Mouse (Mus musculus): ENCODE data around the gene Pcif1.
A peak's percentile ranks its signal among the peaks of the same experiment; 100 is the strongest.

The Pcif1 gene

DNA sequence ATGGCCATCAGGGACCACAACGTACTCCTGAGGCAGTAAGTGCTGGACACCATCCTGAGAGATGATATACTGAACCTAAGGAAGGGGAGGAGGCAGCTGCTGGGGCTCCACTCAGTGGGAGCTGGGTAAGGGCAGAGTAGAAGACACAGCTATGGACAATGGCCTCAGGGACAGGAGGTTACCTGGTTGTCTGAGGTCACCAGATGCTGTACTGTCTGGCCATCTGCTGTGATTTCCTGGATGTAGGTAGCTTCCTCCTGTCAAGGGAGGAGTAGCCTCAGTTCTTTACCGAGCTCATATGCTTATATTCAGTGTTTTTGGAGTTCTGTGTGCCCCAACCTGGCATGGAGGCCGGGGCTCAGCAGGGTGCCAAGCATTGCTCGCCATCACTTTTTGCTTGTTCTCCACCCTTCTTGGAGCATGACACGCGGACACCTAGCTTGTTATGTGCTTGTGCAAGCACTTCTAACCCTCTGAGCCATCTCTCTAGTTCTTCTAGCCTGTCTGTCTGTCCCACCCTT is 13.7 kb downstream of the Pcif1 start:
- no peak for DNase-seq (ENCODE audit: low spot score in 2 of 2)

DNA sequence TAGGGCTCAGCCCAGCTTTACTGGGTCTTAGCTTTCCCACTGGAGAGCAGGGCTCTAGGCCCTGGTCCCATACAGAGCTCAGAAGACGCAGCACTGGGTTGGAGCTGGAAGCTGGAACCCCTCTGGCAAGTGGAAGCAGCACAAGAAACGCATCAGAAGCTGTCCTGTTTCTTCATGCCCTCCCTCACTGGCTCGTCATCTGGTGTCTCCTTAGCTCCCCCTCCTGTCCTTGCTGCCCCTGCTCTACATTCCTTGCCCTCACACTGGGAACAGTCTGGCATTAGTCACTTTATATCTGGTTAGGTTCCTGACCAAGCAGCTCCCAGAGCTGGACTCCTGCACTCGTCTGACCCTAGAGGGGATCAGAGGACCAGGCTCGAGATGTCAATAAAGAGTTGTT is 14.9 kb downstream of the Pcif1 start:
- no peak for DNase-seq (ENCODE audit: low spot score in 2 of 2)

DNA sequence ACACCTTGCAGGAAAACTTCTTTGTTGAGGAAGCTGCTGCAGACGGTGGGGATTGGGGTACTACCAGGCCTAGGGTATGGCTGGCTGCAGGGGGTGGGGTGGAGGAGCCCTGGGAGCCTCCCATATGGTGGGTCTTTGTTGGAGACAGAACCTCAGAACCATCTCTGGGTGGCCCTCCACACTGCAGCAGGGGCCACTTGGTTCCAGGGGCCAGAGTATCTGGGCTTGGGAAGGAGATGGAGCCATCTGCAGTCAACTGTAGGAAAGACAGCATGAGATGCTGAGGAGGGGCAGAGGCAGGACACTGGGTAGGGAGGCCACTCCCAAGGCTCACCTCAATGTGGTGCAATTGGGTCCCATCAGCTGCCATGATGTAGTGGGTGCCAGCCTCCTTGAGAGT is 15.5 kb downstream of the Pcif1 start:
- no peak for DNase-seq (ENCODE audit: low spot score in 2 of 2)

DNA sequence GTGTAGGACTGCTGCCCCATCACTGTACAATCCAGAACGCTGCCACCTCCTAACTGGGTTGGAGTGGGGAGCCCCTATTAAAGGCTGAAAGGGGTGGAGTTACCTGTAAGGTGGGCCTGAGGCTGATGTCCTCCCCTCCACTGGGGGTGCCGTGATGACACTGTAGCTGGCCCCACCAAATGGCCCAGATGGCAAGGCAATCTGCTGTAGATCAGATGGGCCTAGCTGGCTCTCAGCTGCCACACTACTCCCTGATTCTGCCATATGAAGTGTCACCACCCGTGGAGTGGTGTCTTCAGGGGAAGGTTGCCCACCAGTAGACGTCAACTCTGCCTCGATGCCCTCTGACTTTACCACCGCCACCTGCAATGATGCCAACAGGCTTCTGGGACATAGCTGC is 16.8 kb downstream of the Pcif1 start:
- no peak for DNase-seq (ENCODE audit: low spot score in 2 of 2)

DNA sequence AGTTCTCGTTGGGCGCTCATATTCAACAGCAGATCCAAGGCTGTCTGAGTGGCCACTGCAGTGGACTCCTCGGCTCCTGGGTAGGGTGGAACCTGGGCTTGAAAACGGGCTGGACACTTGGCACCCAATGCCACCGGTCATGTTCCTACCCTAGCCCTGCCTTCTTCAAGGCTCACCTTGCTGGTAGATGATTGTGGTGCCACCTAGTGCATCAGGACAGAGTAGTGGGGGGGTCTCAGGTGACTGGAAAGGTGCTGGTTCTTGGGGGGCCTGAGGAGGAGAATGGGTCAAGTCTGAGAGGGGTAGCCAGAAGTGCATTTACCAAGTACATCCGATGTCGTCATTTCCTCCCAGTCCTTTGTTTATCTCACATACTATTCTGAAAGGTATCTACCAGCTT is 18.9 kb downstream of the Pcif1 start:
- DNase-seq (ENCODE audit: low spot score in 2 of 2): no peak

DNA sequence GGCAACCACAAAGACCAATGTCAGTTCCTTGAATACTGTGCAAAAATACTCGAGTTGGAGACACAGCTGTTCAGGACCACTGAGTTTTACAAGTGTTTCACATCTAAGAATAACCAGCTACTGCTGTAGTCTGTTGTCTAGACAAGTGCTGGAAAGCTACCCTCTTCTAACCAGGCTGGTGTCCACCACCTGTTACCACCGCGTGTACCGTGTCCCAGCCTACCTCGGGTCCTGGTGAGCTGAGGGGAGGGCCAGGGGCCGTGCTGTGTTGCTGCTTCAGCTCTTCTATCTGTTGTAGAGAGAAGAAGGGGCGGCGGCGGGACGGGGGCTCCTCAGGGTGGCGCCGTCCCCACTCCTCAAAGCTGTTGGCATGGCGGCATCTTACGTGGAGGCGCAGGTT is 19.9 kb downstream of the Pcif1 start:
- DNase-seq (ENCODE audit: low spot score in 2 of 2): no peak

DNA sequence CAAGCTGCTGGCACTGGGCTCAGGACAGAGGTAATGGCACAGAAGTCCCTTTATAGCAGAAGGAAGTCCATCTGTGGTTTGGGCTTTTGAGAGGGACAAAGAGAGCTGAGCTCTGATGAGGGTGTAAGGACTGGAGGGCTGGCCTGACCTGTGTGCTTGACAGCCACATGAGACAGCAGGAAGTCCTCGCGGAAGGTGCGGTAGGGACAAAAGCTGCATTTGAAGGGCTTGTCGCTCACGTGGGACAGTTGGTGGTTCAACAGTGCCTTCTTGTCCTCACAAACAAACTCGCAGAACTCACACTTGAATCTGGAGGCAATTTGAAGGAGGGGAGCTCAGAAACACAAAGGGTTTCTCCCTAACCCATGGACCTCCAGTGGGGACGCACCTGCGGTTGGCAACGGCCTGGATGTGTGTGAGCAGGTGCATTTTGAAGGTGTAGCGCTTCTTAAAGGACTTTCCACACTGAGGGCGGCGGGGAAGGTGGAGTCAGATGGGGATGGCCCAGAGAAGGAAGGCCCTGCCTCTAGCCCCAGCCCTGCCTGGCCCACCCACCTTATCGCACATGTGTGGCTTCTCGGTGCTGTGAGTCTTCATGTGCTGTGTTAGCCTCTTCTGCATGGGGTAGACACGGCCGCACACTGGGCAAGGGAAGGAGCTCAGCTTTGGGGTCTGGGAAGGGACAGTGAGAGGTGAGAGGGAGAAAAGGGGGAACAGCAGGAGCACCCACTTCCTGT is 20.8 kb downstream of the Pcif1 start:
- DNase-seq (ENCODE audit: low spot score in 2 of 2): no peak

DNA sequence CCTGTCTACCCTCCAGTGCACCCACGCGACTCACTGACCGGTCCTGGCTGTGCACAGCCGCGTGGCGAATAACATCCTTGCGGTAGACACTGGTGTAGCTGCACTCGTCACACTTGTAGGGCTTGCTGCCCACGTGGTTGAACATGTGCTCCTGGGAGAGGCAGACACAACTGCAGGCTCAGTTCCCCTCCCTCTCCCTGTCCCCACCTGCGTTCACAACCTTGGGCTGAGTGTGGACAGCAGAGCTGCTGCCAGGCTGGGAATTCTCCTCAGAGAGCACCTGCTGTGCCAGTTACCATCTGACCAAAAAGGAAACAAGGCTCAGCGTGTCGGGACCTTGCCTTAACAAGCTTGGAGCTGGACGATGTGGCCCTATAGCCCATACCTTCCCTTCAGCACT is 22.3 kb downstream of the Pcif1 start:
- no peak for DNase-seq (ENCODE audit: low spot score in 2 of 2)

DNA sequence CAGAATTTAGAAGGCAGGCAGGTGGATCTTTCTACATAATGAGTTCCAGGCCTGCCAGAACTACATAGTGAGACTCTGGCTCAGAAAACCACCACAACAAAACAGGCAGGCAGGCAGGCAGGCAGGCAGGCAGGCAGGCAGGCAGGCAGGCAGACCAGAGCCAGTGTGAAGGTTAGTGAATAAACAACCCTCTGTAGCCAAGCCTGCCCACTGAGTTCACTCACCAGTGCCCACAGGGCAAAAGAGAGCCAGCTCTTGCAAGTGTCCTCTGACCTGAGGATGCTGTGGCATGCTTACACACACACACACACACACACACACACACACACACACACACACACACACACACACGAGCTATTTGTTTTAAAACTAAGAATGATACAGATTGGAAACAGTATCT is 24.4 kb downstream of the Pcif1 start:
- DNase-seq (ENCODE audit: low spot score in 2 of 2): no peak

DNA sequence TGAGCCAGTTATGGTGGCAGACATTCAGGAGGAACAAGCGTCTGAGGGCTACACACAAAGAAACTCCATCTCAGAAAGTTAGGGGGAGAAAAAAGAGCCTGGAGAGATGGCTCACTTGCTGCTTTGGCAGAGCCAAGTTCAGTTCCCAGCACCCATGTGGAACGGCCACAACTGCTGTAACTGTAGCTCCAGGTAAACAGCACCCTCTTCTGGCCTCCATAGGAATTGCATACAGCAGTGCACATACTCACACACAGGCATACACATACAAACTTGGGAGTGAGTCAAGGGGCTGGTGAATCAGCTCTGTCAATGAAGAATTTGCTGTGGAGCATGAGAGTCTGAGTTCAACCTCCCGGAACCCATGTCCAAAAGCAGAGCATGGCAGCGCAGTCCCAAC is 27.0 kb downstream of the Pcif1 start:
- no peak for DNase-seq (ENCODE audit: low spot score in 2 of 2)

DNA sequence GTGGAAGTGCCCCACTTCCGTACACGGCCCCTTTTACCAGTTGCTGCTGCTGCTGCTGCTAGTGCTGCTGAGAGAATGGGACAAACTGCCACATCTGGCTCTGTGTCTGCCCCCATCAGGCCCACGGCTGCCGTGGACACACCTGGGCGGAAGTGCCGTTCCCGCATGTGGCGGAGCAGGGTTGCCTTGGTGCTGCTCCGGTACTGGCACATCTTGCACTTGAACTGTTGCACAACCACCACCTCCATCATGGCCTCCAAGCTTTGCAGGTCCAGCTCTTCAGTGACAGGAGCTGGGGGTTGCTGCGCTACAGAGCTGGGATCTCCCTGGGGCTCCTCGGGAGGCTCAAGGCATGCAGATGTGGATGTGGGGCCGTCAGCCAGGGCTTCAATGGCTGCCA is 28.4 kb downstream of the Pcif1 start:
- no peak for DNase-seq (ENCODE audit: low spot score in 2 of 2)

DNA sequence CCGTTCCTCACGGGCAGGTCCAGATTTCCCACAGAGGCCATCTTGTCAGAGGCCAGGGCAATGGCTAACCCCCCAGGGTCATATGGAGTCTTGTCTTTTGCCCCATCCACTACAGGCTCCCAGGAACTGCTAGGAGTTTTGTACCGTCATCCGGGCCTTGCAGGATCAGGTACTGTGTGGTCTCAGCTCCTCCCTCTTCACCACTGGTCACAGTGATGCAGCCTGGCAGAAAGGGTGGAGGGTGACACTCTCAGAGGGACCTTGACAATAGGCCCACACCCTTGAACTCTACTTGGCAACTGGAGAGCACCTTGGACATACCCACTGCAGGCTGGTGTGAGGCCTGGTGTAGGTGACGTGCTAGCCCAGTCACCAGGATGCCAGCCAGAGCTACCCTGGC is 28.9 kb downstream of the Pcif1 start:
- no peak for DNase-seq (ENCODE audit: low spot score in 2 of 2)

DNA sequence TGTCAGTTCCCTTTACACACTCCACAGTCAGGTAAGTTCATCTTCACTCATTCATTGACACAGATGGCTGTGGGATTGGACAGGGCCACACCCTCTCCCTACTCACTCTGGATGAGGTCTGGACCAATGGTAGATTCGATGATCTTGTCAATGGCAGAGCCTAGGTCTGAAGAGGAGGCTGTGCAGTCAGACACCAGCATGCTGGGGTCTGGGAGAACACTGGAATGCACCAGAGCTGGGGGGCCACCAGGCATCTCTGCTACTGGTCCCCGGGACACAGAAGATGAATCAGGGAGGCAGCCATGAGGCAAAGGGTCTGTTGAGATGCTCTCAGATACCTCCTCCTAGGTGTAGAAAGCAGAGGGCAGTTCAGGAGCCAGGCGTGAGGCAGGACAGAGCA is 30.0 kb downstream of the Pcif1 start:
- no peak for DNase-seq (ENCODE audit: low spot score in 2 of 2)

DNA sequence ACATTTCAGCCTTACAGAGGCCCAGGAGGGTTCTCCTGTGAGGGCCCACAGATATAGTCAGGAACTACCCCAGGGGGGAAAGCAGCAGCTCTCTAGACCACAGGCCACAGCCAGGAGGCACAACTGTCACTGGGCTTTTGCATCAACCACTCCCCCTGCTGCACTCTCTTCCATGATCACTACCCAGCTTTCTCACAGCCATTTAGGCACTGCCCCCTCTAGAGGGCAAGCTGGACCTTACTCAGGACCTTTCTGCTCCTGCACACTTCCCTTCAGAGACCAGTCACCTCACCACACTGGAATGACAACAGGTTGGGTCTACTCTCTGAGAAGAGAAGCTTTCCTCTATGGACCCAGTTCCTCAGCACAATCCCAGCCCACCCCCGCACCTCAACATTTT is 30.4 kb downstream of the Pcif1 start:
- no peak for DNase-seq (ENCODE audit: low spot score in 2 of 2)

DNA sequence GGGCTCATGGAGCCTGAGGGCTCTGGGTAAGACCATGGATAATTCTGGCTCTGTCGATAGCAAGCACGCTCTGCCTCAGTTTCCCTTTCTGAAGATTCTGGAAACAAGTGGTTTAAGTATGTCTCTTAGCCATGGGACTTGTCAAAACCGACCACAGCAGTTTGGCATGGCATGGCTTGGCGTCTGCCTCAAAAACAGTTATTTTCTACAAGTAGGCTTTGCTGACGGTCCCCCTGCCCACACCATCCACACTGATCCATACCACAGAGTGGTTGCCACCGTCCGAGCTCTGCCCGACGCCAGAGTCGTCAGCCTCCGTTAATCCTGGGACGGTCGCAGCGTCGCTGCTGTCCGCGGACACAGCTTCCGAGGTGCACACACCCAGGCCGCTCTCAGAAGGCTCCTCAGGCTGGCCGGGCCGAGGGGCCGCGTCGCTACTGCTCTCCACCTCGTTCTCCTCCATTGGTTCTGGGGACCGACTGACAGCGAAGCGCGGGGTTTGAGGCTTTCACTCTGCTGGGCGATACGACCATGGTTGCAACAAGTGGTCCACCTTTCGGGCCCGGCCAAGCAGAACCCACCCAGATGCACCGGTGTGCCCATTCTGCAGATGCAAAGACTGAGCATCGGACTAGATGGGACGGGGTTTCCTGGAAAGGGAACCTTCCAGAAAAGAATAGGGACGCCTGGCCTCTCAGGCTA is 31.4 kb downstream of the Pcif1 start:
- DNase-seq (ENCODE audit: low spot score in 2 of 2): no peak

DNA sequence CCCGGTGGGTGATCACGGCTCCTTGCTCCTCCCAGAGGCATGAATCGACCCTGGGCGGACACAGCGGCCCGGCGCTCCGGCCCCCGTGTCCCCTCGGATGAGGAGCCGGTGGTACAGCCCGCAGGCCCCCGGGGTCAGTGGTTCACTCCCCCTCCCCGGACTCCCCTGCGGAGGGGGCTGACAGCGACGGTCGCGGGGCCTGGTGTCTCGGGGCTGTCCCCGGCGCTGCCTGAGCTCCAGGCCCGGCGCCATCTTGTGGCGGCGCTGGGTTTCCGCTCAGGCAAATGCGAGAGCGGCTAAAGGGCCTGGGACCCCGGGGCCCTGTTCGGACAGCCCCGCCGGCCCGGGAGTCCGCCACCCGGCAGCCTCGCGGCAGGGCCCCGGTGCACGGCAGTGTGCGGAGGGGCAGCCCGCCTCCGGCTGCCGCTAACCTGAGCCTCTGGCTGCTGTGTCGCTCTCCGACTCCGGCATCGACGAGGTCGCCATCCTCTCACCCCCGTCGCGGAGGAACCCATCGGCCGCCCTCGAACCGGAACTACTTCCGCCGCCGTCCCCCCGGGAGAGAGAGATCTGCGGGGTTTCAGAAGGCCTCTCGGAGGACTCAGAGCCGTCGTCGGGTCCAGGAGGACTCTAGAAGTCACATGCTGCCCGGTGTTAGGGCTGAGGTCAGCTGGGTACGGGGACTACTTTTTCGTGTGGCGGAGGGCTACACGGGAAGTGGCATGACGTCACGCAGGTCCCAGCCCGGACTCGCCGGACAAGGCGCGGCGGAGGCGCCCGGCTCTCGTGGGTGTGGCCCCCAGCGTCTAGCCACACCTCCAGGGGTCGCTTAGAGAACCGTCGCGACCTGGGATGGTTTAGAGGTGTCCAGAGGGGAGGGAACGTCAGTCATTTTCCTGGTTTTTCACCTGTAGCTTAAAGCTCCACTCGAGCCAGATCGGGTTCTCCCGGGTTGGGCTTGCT is 32.3 kb downstream of the Pcif1 start, which contains the start of gene Zfp335:
Gene Zfp335, minus strand, starts transcription at position 672 of the 963 bp plus-strand sequence.
- peak; percentile 90 to 91 for DNase-seq (ENCODE audit: low spot score in 2 of 2)

DNA sequence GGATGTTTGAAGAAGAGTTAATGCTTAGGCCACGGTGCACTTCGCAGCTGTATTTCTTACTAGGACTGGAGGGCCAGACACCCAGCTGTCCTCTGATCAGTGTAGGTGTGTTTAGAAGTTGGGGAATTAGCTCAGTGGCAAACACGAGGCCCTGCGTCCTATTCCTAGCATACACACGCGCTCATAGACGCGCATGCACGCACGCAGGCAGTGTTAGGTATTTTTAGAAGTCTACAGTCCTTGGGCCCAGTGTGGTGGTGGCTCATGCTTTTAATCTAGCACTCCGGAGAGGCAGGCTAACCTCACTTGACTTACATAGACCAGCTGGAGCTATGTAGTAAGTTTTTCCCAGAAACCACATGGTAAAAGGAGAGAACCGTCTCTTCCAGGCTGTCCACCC is 33.0 kb downstream of the Pcif1 start:
- peak; percentile 61 to 81 for DNase-seq (ENCODE audit: low spot score in 2 of 2)

DNA sequence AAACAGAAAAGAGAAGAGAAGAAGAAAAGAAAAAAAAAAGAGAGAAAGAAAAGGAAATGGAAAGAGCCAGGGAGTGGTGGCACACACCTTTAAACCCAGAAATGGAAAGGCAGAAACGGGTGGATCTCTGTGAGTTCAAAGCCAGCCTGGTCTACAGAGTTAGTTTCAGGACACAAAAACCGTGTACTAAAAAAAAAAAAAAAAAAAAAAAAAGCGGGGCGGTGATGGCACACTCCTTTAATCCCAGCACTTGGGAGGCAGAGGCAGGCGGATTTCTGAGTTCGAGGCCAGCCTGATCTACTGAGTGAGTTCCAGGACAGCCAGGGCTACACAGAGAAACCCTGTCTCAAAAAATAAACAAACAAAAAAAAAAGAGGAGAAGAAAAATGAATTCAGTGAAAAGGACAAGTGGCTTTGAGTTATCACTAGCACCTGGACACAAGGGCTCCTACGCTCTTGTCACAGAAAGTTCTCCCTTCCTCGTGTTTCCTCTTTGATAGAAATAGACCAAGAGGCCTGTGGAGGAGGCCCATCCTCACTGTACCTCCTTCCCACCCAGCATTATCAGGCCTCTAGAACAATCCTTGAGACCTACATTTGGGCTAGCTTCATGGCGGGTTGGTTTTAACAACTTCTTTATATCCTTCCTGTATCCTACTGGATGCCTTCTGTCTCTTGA is 33.8 kb downstream of the Pcif1 start:
- no peak for DNase-seq (ENCODE audit: low spot score in 2 of 2)

DNA sequence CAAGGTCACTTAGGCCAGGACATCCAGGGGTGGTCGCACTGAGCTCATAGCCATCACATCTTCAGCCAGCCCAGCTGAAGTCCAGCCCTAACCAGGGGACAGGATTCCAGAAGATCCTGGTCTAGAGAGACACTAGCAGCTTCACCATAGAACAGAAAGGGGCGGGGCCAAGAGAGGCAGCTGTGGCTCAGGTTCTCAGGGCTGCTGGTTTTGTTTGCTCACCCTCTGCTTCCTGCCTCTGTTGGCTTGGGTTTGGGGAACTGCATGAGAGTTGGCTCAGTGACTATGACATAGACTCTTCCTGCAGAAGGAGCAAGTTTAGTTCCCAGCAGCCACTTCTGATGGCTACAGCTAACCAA is 34.3 kb downstream of the Pcif1 start:
- DNase-seq (ENCODE audit: low spot score in 2 of 2): no peak

DNA sequence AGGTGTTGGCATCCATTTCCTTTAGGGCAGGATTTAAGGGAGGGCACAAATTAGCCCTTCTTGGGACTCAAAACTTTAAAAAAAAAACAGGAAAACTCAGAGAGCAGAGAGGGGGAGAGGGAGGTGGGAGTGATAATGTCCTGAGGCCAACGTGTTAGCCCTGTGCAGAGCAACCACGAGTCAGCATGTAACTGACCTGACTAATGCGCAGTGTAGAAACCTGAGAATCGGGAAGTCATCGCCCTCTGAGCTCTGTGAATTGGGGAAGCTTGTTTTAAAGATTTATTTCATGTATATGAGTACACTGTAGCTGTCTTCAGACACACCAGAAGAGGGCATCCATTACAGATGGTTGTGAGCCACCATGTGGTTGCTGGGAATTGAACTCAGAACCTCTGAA is 37.7 kb downstream of the Pcif1 start:
- DNase-seq (ENCODE audit: low spot score in 2 of 2): no peak

DNA sequence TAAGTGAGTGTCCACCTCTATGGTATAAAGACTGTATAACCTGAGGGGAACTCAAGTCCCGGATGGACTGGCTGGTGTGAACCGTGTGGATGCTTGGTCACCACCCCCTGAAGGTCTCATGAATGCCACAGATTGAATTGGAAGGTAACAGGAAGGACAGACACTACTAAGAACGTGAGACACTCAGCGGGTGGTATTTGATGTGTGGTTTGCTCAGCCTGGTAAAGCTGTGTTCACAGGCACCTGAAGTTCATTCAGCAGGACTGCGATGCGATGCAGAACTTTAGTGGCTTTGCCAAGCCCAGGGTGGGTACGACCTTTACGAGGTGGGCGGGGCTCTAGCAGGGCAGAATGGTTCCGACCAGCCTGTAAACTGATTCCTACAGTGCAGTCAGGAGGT is 38.3 kb downstream of the Pcif1 start:
- no peak for DNase-seq (ENCODE audit: low spot score in 2 of 2)

DNA sequence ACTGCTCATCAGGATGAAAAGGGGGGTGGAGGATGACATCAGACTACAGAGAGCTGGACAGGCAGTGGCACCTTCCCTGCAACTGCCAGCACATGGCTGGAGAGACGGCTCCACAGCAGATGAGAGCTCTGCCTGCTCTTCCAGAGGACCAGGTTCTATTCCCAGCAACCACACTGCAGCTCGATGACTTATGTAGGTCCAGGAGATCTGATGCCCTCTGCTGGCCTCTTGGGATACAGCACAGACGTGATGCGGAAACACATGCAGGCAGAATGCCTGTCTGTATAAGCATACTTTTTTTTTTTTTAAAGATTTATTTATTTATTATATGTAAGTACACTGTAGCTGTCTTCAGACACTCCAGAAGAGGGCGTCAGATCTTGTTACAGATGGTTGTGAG is 39.2 kb downstream of the Pcif1 start:
- no peak for DNase-seq (ENCODE audit: low spot score in 2 of 2)
